Mouse (Mus musculus) layer of hippocampus, adult 9-10 months (tissue): ENCODE results near the gene Cox7a2.

Experiments used
- DNase-seq: peaks from one replicate; pipeline ENCODE4 v3.0.0; 2022; ENCODE audit warnings: low spot score

Gene Cox7a2

GRCm38 (mm10) chr9:79730301-79730700 is 29.4 kb downstream of the Cox7a2 start:
- no peak for DNase-seq

- peak; percentile 57 for DNase-seq
Measured at GRCm38 (mm10) chr9:79723090-79723489, 36.6 kb downstream of the Cox7a2 start.

- DNase-seq = peak; percentile 22
Measured at GRCm38 (mm10) chr9:79721056-79721455, 38.6 kb downstream of the Cox7a2 start.

GRCm38 (mm10) chr9:79720143-79720542 is 39.5 kb downstream of the Cox7a2 start:
- DNase-seq = no peak

- no peak for DNase-seq
Measured at GRCm38 (mm10) chr9:79719451-79719850, 40.2 kb downstream of the Cox7a2 start.

GRCm38 (mm10) chr9:79718481-79719370 is 41.0 kb downstream of the Cox7a2 start, which contains the start of gene Col12a1:
Gene Col12a1, minus strand, starts transcription at chr9:79718831.
- DNase-seq = no peak

- no peak for DNase-seq
Measured at GRCm38 (mm10) chr9:79717836-79718475, 41.7 kb downstream of the Cox7a2 start.

- DNase-seq = peak; percentile 58
Measured at GRCm38 (mm10) chr9:79716909-79717835, 42.5 kb downstream of the Cox7a2 start.

- DNase-seq = no peak
Measured at GRCm38 (mm10) chr9:79716496-79716895, 43.2 kb downstream of the Cox7a2 start.

- DNase-seq = no peak
Measured at GRCm38 (mm10) chr9:79714471-79715045, 45.1 kb downstream of the Cox7a2 start.
